In genomic region chr17:86780708-86781318, GRCm38 (mm10) we compare ENCODE assay signal across 17 mouse cellular contexts. TPM values are rescaled to one million over a fixed set of nuclear protein-coding genes. Genes with fewer than 3 reads are reported as not detected.
DNase-seq lines count a peak whose midpoint lies in the region.
"Had no signal": no experiment of that assay in that cellular context is flagged by ENCODE, and none has a peak within 500 bp of the region (broad histone marks: within the 10 kb centered on the region; RNA-seq: fewer than 3 reads in every experiment).

No protein-coding gene starts in this region.

- peak; percentile 43 for DNase-seq in cerebellum, postnatal 10 days
- DNase-seq in cerebellum, adult 11-12 months: no peak
- DNase-seq in heart, postnatal 10 days: peak; percentile 53 to 65
- no peak for DNase-seq in heart, adult 9 months (ENCODE audit: low spot score in 2 of 2)
- DNase-seq in retina, adult 2 months (ENCODE audit: low read depth, low spot score): peak; percentile 26
- DNase-seq in retina, embryonic 14.5 days (ENCODE audit: low spot score): no peak
- DNase-seq in right cerebral cortex, adult 18-20 months: no peak
- DNase-seq in left cerebral cortex, postnatal 4 days: no peak
- DNase-seq: B cell, adult 2 months; cerebellum, adult 9-11 months; embryo, embryonic 11 days; gastrocnemius, postnatal 25 days; kidney, adult 2 months; kidney, postnatal 14 days; lung, embryonic 14.5 days; lung, postnatal 4 days; thymus, adult 2 months had no signal

- intact Hi-C loops in heart, postnatal 10 days (cut with DNase I): no loop called here
- intact Hi-C loops in left cerebral cortex, postnatal 4 days (cut with DNase I): no loop called here

RNA-seq across cellular contexts. Expression of gene Epas1, which starts 27.3 kb away (rescaled TPM):
- total RNA-seq in heart, postnatal 10 days (2021): 100 to 1,000 TPM; 222 to 225 TPM
- total RNA-seq in left cerebral cortex, postnatal 4 days (2021): 10 to 100 TPM; 44.1 to 45.6 TPM

Comparison
In these comparisons a context has a peak if more than half of its experiments do, and no peak if none do; other contexts are left out.
1. DNase-seq: peak in cerebellum, postnatal 10 days (2 of 2), heart, postnatal 10 days (2 of 2) and retina, adult 2 months (single experiment); none in cerebellum, adult 11-12 months (single experiment), heart, adult 9 months (0 of 2), retina, embryonic 14.5 days (single experiment), right cerebral cortex, adult 18-20 months (single experiment) and left cerebral cortex, postnatal 4 days (single experiment).
2. RNA of gene Epas1, which starts 27.3 kb away (total RNA-seq): 222 to 225 TPM in heart, postnatal 10 days; 44.1 to 45.6 TPM in left cerebral cortex, postnatal 4 days; every median in the first group is over 4 times any median in the second.